Mouse (Mus musculus) layer of hippocampus, postnatal 10 days (tissue): ENCODE results near the gene Bgn. TPM values are rescaled to one million over a fixed set of nuclear protein-coding genes. Genes with fewer than 3 reads are reported as not detected.

Source experiments
- DNase-seq, 2 experiments: peaks; one replicate each; pipeline ENCODE4 v3.0.0; 2021; ENCODE audit warnings: low spot score in 2 of 2
- total RNA-seq, 2 experiments: library from RNA; stranded (reverse); gene quantifications; 2 replicates each; pipeline ENCODE4 v1.2.3; 2021

The Bgn gene
- total RNA-seq, 2 experiments from 2014 or later, result 48.6 to 48.8 TPM

- peak; percentile 31 for DNase-seq
Observed at GRCm38 (mm10) chrX:73486920-73487319, 3.5 kb downstream of the Bgn start.

- no peak for DNase-seq
Observed at GRCm38 (mm10) chrX:73490186-73490585, 6.8 kb downstream of the Bgn start.

- no peak for DNase-seq
Observed at GRCm38 (mm10) chrX:73490804-73491203, 7.4 kb downstream of the Bgn start.

- DNase-seq, result peak; percentile 46 to 66
Observed at GRCm38 (mm10) chrX:73493567-73493966, 10.2 kb downstream of the Bgn start.

GRCm38 (mm10) chrX:73496746-73497145 lies 13.3 kb downstream of the Bgn start:
- no peak for DNase-seq

GRCm38 (mm10) chrX:73505130-73505735 lies 21.8 kb downstream of the Bgn start:
- DNase-seq, result no peak

GRCm38 (mm10) chrX:73506577-73506976 lies 23.2 kb downstream of the Bgn start:
- no peak for DNase-seq

- no peak for DNase-seq
Observed at GRCm38 (mm10) chrX:73509209-73509608, 25.8 kb downstream of the Bgn start.

- DNase-seq, result peak; percentile 42 to 53
Observed at GRCm38 (mm10) chrX:73512904-73513303, 29.5 kb downstream of the Bgn start.

- DNase-seq, result peak in 1 of 2 experiments; percentile 9
Observed at GRCm38 (mm10) chrX:73516556-73516955, 33.2 kb downstream of the Bgn start.

GRCm38 (mm10) chrX:73517060-73517600 lies 33.7 kb downstream of the Bgn start:
- DNase-seq, result no peak

GRCm38 (mm10) chrX:73520692-73521091 lies 37.3 kb downstream of the Bgn start:
- no peak for DNase-seq

GRCm38 (mm10) chrX:73524318-73525222 lies 41.2 kb downstream of the Bgn start:
- peak; percentile 41 to 49 for DNase-seq

GRCm38 (mm10) chrX:73525223-73526140 lies 42.1 kb downstream of the Bgn start:
- DNase-seq, result no peak

GRCm38 (mm10) chrX:73526410-73526887 lies 43.0 kb downstream of the Bgn start:
- DNase-seq, result peak in 1 of 2 experiments; percentile 8

- DNase-seq, result no peak
Observed at GRCm38 (mm10) chrX:73537875-73538274, 54.5 kb downstream of the Bgn start.

GRCm38 (mm10) chrX:73543340-73543739 lies 59.9 kb downstream of the Bgn start:
- no peak for DNase-seq
